Mouse (Mus musculus) kidney, postnatal 36 days (tissue): Measurements from ENCODE around the gene Nxph4.

Experiments used
- DNase-seq, 2 experiments: peaks; one replicate each; pipeline ENCODE4 v3.0.0; 2021 to 2022; ENCODE audit warnings: mixed read lengths in 2 of 2

The Nxph4 gene

GRCm38 (mm10) chr10:127488856-127489255, 45.5 kb downstream of the Nxph4 start:
- DNase-seq, result no peak

- no peak for DNase-seq
Measured at GRCm38 (mm10) chr10:127485235-127485634, 49.1 kb downstream of the Nxph4 start.

DNA sequence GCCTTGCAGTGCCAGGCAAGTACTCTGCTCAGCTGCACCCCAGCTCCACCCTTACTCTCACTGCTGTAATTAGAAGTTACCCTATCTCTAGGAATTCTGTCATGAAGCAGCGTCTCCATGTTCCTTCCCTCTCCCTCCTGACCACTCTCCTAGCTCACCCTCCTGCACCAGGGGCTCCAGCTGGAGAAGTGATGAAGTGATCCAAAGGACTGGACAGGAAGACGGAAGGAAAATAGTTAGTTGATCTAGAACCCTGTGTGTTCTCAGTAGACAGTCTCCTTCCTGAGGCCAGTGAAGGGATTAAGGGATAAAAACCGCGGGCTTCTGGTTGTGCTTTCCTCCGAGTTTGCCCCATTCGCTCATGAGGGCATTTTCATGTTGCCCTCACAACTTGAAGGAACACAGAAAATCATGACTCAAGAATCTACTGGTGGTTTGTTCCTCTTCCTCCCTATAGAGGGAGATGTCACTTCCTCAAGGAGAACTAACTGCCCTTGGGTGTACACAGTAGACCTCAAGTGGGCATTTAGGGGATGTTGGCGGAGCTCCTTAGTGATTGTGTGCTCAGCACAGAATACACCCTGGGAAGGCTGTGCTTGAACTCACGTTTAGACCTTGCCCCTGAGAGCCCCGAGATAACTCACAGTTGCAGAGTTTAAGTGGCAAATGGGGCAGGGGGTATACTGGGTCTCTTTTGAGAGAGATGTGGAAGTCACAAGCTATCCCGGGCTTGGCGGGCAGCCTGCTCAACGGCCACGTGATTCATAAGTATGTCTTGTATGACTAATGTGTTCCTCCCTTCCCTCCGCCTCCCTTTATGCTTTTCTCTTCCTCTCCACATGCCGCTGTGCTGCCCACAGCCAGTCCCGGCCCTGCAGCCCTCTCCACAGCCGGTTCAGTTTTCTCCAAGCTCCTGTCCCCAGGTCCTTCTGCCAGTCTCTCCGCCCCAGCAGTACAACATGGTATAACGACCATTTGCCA, 53.2 kb downstream of the Nxph4 start:
- DNase-seq, result peak; percentile 62 to 66

GRCm38 (mm10) chr10:127479131-127479530, 55.2 kb downstream of the Nxph4 start:
- peak; percentile 26 to 52 for DNase-seq

DNA sequence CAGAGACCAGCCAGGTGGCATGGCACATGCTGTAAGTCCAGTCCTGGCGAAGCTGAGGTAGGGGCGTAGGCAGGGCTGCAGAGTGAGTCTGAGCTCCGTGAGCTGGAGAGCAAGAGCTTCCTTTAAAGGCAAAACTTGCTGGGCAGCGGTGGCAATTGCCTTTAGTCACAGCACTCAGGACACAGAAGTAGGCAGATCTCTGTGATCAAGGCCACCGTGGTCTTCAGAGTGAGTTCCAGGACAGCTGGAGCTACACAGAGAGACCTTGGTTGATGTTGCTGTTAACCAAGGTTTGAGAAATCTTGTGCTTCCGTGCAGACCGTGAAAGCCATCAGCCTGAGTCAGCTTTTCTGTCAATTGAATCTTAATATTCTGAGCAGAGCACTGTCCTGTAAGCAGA, 57.1 kb downstream of the Nxph4 start:
- DNase-seq, result no peak

- no peak for DNase-seq
Measured at GRCm38 (mm10) chr10:127476541-127476940, 57.8 kb downstream of the Nxph4 start.
